Mouse (Mus musculus): ENCODE data around the gene Zfp451.
"Not testable (repeated sequence)": the region's sequence is repeated elsewhere in the genome, so short reads cannot be mapped to it uniquely, and the experiment has no call there.

Gene Zfp451

GRCm38 (mm10) chr1:33757033-33757413, 57.4 kb downstream of the Zfp451 start:
- peak; percentile 25 for DNase-seq

- no peak for DNase-seq
Observed at GRCm38 (mm10) chr1:33756258-33757032, 58.0 kb downstream of the Zfp451 start.

GRCm38 (mm10) chr1:33755799-33756198, 58.6 kb downstream of the Zfp451 start:
- no peak for DNase-seq

- no peak for DNase-seq
Observed at GRCm38 (mm10) chr1:33754965-33755735, 59.2 kb downstream of the Zfp451 start.

- DNase-seq: no peak
Observed at GRCm38 (mm10) chr1:33754089-33754488, 60.3 kb downstream of the Zfp451 start.

- peak; percentile 40 for DNase-seq
Observed at GRCm38 (mm10) chr1:33751283-33751682, 63.1 kb downstream of the Zfp451 start.

- not testable (repeated sequence) for DNase-seq
Observed at GRCm38 (mm10) chr1:33749709-33750108, 64.7 kb downstream of the Zfp451 start.

DNA sequence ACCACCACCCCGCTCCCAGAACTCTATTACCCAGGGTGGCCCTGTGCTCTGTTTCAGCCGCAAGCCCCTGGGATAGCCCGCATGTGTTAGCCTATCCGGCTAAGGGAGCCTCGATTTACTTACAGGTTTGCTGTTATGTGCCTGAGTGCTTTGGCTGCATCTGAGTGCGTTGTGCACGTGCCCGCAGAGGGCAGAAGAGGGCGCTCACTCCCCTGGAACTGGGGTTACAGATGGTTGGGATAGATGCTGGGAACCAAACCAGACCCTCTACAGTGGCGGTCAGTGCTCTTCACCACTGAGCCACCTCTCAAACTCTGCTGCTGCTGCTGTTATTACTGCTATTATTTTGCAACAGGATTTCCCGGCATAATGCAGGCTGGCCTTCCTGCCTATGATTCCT, 65.3 kb downstream of the Zfp451 start:
- DNase-seq: no peak

DNA sequence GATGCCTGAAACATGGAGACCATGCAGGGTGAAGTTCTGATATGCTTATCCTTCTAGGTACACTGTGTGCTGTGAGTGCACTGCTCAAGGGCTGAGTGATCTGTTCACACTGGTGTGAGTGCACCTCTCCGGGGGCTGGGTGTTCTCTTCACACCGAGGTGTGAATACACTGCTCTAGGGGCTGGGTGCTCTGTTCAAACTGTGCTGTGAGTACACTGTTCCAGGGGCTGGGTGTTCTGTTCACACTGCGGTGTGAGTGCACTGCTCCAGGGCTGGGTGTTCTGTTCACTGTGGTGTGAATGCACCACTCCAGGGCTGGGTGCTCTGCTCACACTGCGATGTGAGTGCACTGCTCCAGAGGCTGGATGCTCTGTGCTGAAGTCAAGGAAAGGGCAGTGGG, 68.5 kb downstream of the Zfp451 start:
- DNase-seq: no peak

- DNase-seq: not testable (repeated sequence)
Observed at GRCm38 (mm10) chr1:33744815-33745214, 69.6 kb downstream of the Zfp451 start.

- DNase-seq: peak; percentile 32
Observed at GRCm38 (mm10) chr1:33742903-33743302, 71.5 kb downstream of the Zfp451 start.

- peak; percentile 84 for DNase-seq
Observed at GRCm38 (mm10) chr1:33739302-33739701, 75.1 kb downstream of the Zfp451 start.

DNA sequence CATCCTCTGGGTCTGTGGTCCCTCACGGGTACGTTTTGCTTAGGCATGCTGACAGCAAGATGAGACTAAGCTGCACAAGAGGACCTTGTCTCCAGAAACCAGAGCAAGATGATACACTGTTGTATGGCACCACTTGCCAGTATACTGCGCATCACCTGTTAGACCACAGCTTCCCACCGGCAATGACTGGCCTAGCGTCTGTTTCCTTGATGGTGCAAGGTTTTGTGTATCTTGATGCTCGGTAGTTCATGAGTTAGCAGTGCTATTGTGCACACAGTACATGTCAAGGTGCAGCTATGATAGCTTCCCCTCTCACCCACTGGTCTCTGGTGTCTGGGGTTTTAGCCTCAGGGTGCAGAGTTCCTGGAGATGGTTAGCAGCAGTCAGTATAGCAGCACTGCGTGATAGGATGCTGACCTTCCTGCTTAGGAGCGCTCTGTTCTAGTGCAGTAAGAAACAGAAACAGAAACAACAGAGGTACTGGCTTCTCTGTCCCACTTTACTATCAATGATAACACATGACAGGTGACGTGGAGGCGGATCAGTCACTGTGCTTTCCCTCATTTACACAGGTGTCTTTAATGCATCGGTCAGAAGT, 75.6 kb downstream of the Zfp451 start:
- no peak for DNase-seq

DNA sequence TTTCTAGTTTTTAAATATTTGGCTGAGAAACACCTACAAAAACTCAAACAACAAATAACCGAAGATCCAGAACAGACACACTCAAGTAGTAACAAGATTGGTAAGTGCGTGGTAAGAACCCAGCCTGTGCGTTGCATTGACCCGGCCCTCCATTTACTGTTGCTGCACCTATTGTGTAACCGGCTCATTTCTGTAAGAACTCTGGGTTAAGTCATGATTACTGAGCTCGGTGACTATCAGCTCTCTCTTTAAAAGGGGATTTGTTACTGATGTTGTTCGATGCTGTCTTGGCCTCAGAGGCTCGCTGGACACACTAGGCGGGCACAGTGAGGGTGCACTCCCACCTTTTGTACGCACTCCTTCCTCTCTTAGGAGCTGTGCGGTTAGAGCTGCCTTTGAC, 76.1 kb downstream of the Zfp451 start:
- no peak for DNase-seq

DNA sequence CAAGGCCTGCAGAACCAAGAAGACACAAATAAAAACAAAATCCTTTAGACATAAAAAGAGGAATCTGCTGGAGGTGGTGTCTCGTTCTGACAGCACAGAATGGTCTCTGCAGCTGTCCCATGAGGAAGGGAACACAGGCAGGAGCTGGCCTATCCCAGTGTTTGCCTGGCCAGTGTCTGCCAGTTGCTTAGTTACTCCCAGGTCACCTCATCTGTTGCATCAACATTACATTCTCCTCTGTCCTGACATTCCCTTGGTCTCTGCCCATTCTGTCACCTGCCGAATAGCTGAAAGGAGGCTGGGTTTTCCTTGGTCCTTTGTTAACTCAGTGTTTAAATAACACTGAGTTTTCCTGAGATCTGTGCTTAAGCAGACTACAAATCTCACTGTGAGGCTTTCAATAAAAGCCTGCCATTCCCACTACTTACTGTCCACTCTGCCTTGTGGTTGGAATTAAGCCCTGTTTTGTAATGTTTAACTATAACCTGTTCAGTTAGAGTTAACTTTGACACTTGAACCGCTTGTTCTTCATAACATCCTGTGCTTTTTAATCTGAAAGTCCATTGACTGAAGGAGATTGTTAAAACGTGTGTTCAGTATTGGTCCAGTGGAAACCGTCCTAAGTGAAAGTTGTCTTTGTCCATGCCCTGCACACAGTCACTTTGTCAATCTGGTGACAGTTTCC, 80.3 kb downstream of the Zfp451 start:
- DNase-seq: no peak

DNA sequence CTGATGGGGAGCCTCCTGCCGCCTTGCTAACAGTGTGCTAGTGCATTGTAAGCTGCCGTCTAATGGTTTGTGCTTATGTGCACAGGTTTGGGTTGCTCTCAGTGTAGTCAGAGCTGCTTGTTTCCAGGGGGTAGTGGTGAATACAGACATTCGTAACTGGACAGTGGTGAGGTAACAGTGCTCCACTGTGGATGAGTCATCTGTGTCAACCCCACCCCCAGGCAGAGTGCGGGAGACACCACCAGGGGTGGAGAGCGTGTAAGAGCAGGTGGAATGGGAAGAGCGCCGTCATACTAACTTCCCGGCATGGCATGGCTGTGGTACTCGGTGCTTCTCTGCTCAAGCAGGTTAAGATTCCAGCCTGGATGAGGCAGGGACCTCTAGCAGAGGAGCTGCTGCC, 81.4 kb downstream of the Zfp451 start:
- no peak for DNase-seq

DNA sequence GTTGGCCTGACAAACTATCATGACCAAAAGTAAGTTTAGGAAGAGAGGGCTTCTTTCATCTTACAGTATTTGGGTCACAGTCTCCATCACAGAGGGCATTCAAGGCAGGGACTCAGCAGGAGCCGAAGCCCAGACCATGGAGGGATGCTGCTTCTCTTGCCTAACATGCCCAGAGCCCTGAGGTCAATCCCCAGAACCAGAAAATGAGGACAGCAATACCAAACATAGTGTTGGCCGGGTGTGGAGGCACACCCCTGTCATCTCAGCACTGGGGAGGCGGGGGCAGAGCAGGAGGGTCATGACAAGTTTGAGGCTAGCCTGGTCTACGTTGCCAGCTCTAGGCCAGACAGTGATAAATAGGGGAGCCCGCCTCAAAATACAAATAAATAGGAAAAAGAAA, 89.3 kb downstream of the Zfp451 start:
- DNase-seq: no peak

DNA sequence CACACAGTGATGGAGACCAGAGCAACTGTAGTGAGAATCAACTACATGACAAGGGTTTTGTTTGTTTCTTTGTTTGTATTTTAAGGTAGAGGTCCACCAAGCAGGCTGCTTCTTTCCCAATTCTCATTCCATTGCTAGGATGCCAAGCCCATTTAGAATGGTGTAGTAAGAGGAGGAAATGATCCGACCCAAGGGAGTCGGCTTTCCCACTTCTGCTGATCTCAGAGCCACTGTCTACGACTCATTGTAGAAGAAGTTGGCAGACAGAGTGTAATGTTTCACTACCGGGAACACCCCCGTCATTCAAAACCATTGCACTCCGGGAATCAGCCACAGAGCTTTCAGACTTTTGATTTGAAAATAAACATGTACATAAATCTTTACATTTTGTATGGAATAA, 89.9 kb downstream of the Zfp451 start:
- no peak for DNase-seq

GRCm38 (mm10) chr1:33721020-33721419, 93.4 kb downstream of the Zfp451 start:
- DNase-seq: no peak

DNA sequence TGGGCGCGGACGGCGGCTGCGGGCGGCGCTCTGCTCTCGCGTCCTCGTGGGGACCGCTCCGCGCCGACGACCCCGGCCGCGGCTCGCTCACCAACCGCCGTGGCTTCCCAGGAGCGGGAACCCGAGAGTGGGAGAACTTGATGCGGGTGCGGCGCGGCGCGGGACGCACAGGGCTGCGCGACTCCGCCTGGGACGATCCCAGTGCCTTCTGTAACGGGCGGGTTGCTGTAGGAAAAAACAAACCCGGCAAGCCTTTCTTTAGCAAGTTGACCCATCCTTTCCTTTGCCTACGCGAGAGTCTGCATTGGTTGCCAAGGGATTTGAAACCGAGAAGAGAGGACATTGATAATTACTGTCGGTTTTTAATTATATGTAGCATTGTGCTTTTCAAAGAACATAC, 94.2 kb downstream of the Zfp451 start:
- no peak for DNase-seq

DNA sequence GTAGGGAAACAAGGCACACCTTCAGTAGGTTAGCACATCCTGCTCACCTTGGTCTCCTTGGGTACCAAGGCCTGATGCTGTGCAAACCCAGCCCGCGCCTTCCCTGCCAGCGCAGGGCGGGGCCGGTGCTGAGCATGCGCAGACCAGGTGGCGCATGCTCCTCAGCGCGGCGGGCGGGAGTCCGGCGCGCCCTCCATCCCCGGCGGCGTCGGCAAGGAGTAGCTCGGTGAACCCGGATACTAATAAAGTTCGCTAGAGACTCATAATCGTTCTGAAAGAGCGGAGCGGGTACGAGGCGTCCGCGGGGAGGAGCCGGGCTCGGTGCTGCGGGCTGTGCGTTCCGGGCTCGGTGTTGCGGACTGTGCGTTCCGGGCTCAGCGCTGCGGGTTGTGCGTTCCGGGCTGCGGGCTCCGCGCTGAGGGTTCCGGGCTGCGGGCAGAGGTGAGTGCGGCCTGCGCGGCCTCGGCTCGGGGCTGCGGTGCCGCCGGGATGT, 94.6 kb downstream of the Zfp451 start, which contains the start of gene Rab23:
TSS of gene Rab23 (plus strand) at position 155 of the 493 bp plus-strand sequence.
- DNase-seq: peak; percentile 86

GRCm38 (mm10) chr1:33717636-33718035, 96.8 kb downstream of the Zfp451 start:
- DNase-seq: no peak

DNA sequence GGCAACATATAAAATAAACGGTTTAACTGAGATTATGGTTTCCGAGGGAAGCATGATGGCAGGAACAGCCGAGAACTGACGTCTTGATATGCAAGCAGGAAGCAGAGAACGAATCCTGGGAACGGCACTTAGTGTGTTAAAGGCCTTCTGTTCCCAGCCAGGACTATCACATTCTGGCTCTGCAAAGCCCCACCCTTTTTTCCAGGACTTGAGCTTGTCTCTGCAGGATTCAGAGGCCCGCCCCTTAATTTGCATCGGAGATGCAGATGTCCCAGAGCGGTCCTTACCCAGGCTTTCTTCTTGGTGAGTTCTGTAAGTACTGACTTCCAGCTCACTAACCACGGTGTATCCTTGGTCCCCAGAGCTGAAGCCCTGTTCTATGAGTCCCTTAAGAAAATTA, 99.6 kb downstream of the Zfp451 start:
- DNase-seq: no peak
